Mouse (Mus musculus) kidney, embryonic 16.5 days (tissue): ENCODE data around the gene Supt5. TPM values are rescaled to one million over a fixed set of nuclear protein-coding genes. Genes with fewer than 3 reads are reported as not detected.

Source experiments
- ATAC-seq: fragments of 200-750 bp; cut with Nextera tagmentation; 2 replicates; pipeline ENCODE4 v1.8.0; 2017; ENCODE audit warnings: moderate TSS enrichment; ENCODE audit not compliant: low FRiP score, low TSS enrichment
- H3K27ac ChIP-seq: fragments of 300-500 bp; sonication (generic); 2 replicates; pipeline ENCODE4 v1.5.1; 2014; ENCODE audit warnings: low read length
- H3K27me3 ChIP-seq: fragments of 300-500 bp; sonication (generic); 2 replicates; pipeline ENCODE4 v1.6.1; 2014; ENCODE audit warnings: low read length, control low read depth, mixed read lengths; ENCODE audit not compliant: insufficient read depth
- H3K36me3 ChIP-seq: fragments of 300-500 bp; sonication (generic); 2 replicates; pipeline ENCODE4 v1.6.1; 2014; ENCODE audit warnings: low read length, control low read depth, mixed read lengths; ENCODE audit not compliant: insufficient read depth
- H3K4me1 ChIP-seq: fragments of 300-500 bp; sonication (generic); 2 replicates; pipeline ENCODE4 v1.6.1; 2014; ENCODE audit warnings: low read length, control low read depth, mixed read lengths; ENCODE audit not compliant: insufficient read depth
- H3K4me2 ChIP-seq: fragments of 300-500 bp; sonication (generic); replicated peaks from 2 replicates; pipeline ENCODE4 v1.6.1; 2014; ENCODE audit warnings: low read depth, low read length
- H3K4me3 ChIP-seq: fragments of 300-500 bp; sonication (generic); 2 replicates; pipeline ENCODE4 v1.5.1; 2014; ENCODE audit warnings: mild to moderate bottlenecking, low read length
- H3K9ac ChIP-seq: fragments of 300-500 bp; sonication (generic); replicated peaks from 2 replicates; pipeline ENCODE4 v1.6.1; 2014; ENCODE audit warnings: low read length
- H3K9me3 ChIP-seq: fragments of 300-500 bp; sonication (generic); 2 replicates; pipeline ENCODE4 v1.6.1; 2016; ENCODE audit warnings: low read length, control low read depth
- WGBS: fragments of 180-500 bp; shearing (Covaris S2); extraction: QIAGEN DNeasy Blood & Tissue Kit; methylation state at CpG from one replicate; pipeline ENCODE4 v1.1.7; 2014; 5-methylcytosine and 5-hydroxymethylcytosine counted together
- polyA plus RNA-seq: library from polyadenylated mRNA; unstranded; fragments of >200 nt; fragmentation: Nextera tagmentation; extraction: Ambion mirVana; gene quantifications from 2 replicates; pipeline ENCODE4 v1.2.1, GENCODE M21; 2015

Supt5 gene
- polyA plus RNA-seq, 1 experiment from 2014 or later: 106 TPM

GRCm38 (mm10) chr7:28341381-28341780 is 2.8 kb upstream of the Supt5 start:
- Histone ChIP-seq H3K9me3 (no peaks in the 10 kb centered on the region), H3K4me1 (peaks cover 26% of the 10 kb centered on the region), H3K36me3 (no peaks in the 10 kb centered on the region), H3K27ac (peak overlapping the region; percentile 56), H3K27me3 (no peaks in the 10 kb centered on the region), H3K9ac (peak overlapping the region; percentile 35; the same call in 1 of the 2 replicates), H3K4me2 (0 out of 2 replicates have a peak overlapping the region, but pooled peaks have one; percentile 12), H3K4me3 (no peak overlapping the region)
- WGBS: 10% methylated on average over 7 of the region's 7 CpGs
- no peak for ATAC-seq

- Histone ChIP-seq H3K27me3 (no peaks in the 10 kb centered on the region), H3K9ac (peak overlapping the region; percentile 99), H3K4me2 (peak overlapping the region; percentile 93), H3K36me3 (no peaks in the 10 kb centered on the region), H3K27ac (peak overlapping the region; percentile 97), H3K9me3 (no peaks in the 10 kb centered on the region), H3K4me3 (peak overlapping the region; percentile 100), H3K4me1 (peaks cover 26% of the 10 kb centered on the region)
- 70% methylated on average over 19 of the region's 19 CpGs for WGBS
- no peak for ATAC-seq
These were observed 819 bp upstream of the Supt5 start for GRCm38 (mm10) chr7:28339213-28339917.

GRCm38 (mm10) chr7:28335471-28335870 is 3.1 kb downstream of the Supt5 start:
- Histone ChIP-seq H3K4me2 (no peak overlapping the region), H3K36me3 (peaks cover 9% of the 10 kb centered on the region), H3K4me1 (peaks cover 14% of the 10 kb centered on the region), H3K4me3 (no peak overlapping the region), H3K9me3 (no peaks in the 10 kb centered on the region), H3K27ac (no peak overlapping the region), H3K27me3 (no peaks in the 10 kb centered on the region), H3K9ac (no peak overlapping the region)
- no peak for ATAC-seq
- 88% methylated on average over 2 of the region's 2 CpGs for WGBS

GRCm38 (mm10) chr7:28334534-28334933 is 4.0 kb downstream of the Supt5 start:
- no peak for ATAC-seq
- Histone ChIP-seq H3K27ac (no peak overlapping the region), H3K9me3 (no peaks in the 10 kb centered on the region), H3K27me3 (no peaks in the 10 kb centered on the region), H3K36me3 (peaks cover 16% of the 10 kb centered on the region), H3K4me1 (peaks cover 14% of the 10 kb centered on the region), H3K9ac (no peak overlapping the region), H3K4me2 (no peak overlapping the region), H3K4me3 (no peak overlapping the region)
- 90% methylated on average over 4 of the region's 4 CpGs for whole genome bisulfite sequencing

- Histone ChIP-seq H3K9me3 (no peaks in the 10 kb centered on the region), H3K27me3 (no peaks in the 10 kb centered on the region), H3K4me3 (no peak overlapping the region), H3K4me2 (no peak overlapping the region), H3K4me1 (no peaks in the 10 kb centered on the region), H3K36me3 (peaks cover 74% of the 10 kb centered on the region), H3K9ac (no peak overlapping the region), H3K27ac (no peak overlapping the region)
- no peak for ATAC-seq
- 97% methylated on average over 2 of the region's 2 CpGs for WGBS
These were observed 10.3 kb downstream of the Supt5 start for GRCm38 (mm10) chr7:28328260-28328659.

GRCm38 (mm10) chr7:28326457-28326856 is 12.1 kb downstream of the Supt5 start:
- H3K9me3 ChIP-seq: no peaks in the 10 kb centered on the region
- no peak overlapping the region for H3K4me2 ChIP-seq
- H3K36me3 ChIP-seq: peaks cover 92% of the 10 kb centered on the region
- no peak for ATAC-seq
- H3K4me3 ChIP-seq: no peak overlapping the region
- no peak overlapping the region for H3K9ac ChIP-seq
- H3K27me3 ChIP-seq: no peaks in the 10 kb centered on the region
- no peaks in the 10 kb centered on the region for H3K4me1 ChIP-seq
- no peak overlapping the region for H3K27ac ChIP-seq
- 84% methylated on average over 4 of the region's 4 CpGs for WGBS

GRCm38 (mm10) chr7:28325293-28325692 is 13.3 kb downstream of the Supt5 start:
- no peaks in the 10 kb centered on the region for H3K4me1 ChIP-seq
- H3K9ac ChIP-seq: no peak overlapping the region
- WGBS: 96% methylated on average over 8 of the region's 8 CpGs
- no peak overlapping the region for H3K27ac ChIP-seq
- H3K27me3 ChIP-seq: no peaks in the 10 kb centered on the region
- ATAC-seq: no peak
- no peaks in the 10 kb centered on the region for H3K9me3 ChIP-seq
- no peak overlapping the region for H3K4me2 ChIP-seq
- H3K36me3 ChIP-seq: peaks cover 89% of the 10 kb centered on the region
- H3K4me3 ChIP-seq: no peak overlapping the region

- Histone ChIP-seq H3K36me3 (peaks cover 91% of the 10 kb centered on the region), H3K4me3 (no peak overlapping the region), H3K27ac (no peak overlapping the region), H3K9ac (no peak overlapping the region), H3K4me1 (no peaks in the 10 kb centered on the region), H3K4me2 (no peak overlapping the region), H3K9me3 (no peaks in the 10 kb centered on the region), H3K27me3 (no peaks in the 10 kb centered on the region)
- ATAC-seq: no peak
- WGBS: 94% methylated on average over 15 of the region's 15 CpGs
These were observed 16.4 kb downstream of the Supt5 start for GRCm38 (mm10) chr7:28321974-28322720.

GRCm38 (mm10) chr7:28318714-28319113 is 19.8 kb downstream of the Supt5 start:
- H3K27ac ChIP-seq: no peak overlapping the region
- peaks cover 88% of the 10 kb centered on the region for H3K36me3 ChIP-seq
- H3K4me1 ChIP-seq: no peaks in the 10 kb centered on the region
- H3K9ac ChIP-seq: no peak overlapping the region
- H3K27me3 ChIP-seq: no peaks in the 10 kb centered on the region
- H3K9me3 ChIP-seq: no peaks in the 10 kb centered on the region
- WGBS: 91% methylated on average over 17 of the region's 17 CpGs
- ATAC-seq: no peak
- H3K4me3 ChIP-seq: no peak overlapping the region
- no peak overlapping the region for H3K4me2 ChIP-seq

GRCm38 (mm10) chr7:28318036-28318435 is 20.5 kb downstream of the Supt5 start:
- WGBS: 81% methylated on average over 3 of the region's 3 CpGs
- no peak overlapping the region for H3K9ac ChIP-seq
- H3K36me3 ChIP-seq: peaks cover 82% of the 10 kb centered on the region
- ATAC-seq: no peak
- H3K27me3 ChIP-seq: no peaks in the 10 kb centered on the region
- no peak overlapping the region for H3K4me3 ChIP-seq
- H3K9me3 ChIP-seq: no peaks in the 10 kb centered on the region
- H3K4me1 ChIP-seq: no peaks in the 10 kb centered on the region
- no peak overlapping the region for H3K4me2 ChIP-seq
- no peak overlapping the region for H3K27ac ChIP-seq
